ENCODE assay signal across 20 mouse cellular contexts in the genomic region with DNA sequence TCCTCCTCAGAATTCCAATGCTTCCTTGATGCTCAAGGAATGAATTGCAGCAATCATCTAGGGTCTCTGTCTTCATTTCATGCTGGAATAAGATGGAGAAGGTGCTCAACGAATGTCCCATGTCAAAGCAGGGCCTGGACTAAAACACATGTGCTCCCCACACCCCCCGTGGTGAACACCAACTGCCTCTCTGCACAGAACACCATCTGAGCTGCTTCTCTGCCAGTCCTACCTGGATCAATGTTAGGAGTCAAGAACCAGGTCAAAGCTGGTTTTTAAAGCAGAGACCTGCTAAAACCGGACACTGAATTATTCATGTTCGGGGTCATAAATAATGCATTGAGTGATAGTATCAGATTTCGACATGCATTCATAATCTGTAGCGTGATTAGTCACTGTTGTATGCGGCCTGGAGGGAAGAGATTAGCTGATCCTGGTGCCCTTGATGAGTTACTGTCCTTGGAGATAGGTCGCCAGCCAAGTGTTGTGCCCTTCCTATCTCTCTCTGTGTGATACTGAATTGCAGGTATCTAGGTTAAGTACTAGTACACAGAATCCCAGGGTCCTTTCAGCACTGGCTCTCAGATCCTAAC.
DNase-seq lines count a peak whose midpoint lies in the region; ATAC-seq and TF ChIP-seq lines count a peak whose summit lies in the region.
"Had no signal": no experiment of that assay in that cellular context is flagged by ENCODE, and none has a peak within 500 bp of the region (broad histone marks: within the 10 kb centered on the region; RNA-seq: fewer than 3 reads in every experiment).

No protein-coding gene starts in this region.

- 61% methylated on average over 8 of the region's 8 CpGs for WGBS in hindbrain, embryonic 12.5 days
- WGBS in hindbrain, embryonic 10.5 days = 67% methylated on average over 8 of the region's 8 CpGs
- 37% methylated on average over 8 of the region's 8 CpGs for WGBS in midbrain, embryonic 14.5 days
- 70% methylated on average over 8 of the region's 8 CpGs for WGBS in midbrain, embryonic 10.5 days
- 87% methylated on average over 8 of the region's 8 CpGs for WGBS in limb, embryonic 10.5 days

- H3K4me1 ChIP-seq in hindbrain, embryonic 12.5 days = peaks cover 15% of the 10 kb centered on the region
- peaks cover 26% of the 10 kb centered on the region for H3K4me1 ChIP-seq in hindbrain, embryonic 10.5 days (replicated peaks)
- H3K4me1 ChIP-seq in midbrain, embryonic 14.5 days (ENCODE audit: control insufficient read depth, insufficient read depth, low read length) = peaks cover 5% of the 10 kb centered on the region; the same call in 1 of the 2 replicates
- H3K4me1 ChIP-seq in midbrain, embryonic 10.5 days = peaks cover 33% of the 10 kb centered on the region
- peaks cover 32% of the 10 kb centered on the region for H3K4me1 ChIP-seq in limb, embryonic 10.5 days
- H3K4me1 ChIP-seq: lung, embryonic 15.5 days had no signal

- DNase-seq in hindbrain, embryonic 10.5 days (ENCODE audit: low spot score) = no peak
- DNase-seq in midbrain, embryonic 14.5 days = peak; percentile 57
- DNase-seq in midbrain, embryonic 10.5 days (ENCODE audit: low spot score) = no peak
- DNase-seq in brain, embryonic 14.5 days (ENCODE audit: low read depth) = peak; percentile 35
- DNase-seq in cerebellum, postnatal 25 days = peak; percentile 47 to 60
- no peak for DNase-seq in limb, embryonic 10.5 days (ENCODE audit: low spot score)
- DNase-seq in left cerebral cortex, postnatal 14 days (ENCODE audit: low spot score in 2 of 2) = no peak
- DNase-seq: gastrocnemius, postnatal 10 days; heart, adult 11 months; heart, postnatal 36 days; lung, postnatal 4 days; right cerebral cortex, postnatal 4 days; thymus, adult 2 months had no signal

- H3K4me2 ChIP-seq in hindbrain, embryonic 12.5 days (replicated peaks) = no peak overlapping the region
- H3K4me2 ChIP-seq in midbrain, embryonic 14.5 days (ENCODE audit: low read length) = no peak overlapping the region
- H3K4me2 ChIP-seq: forebrain, embryonic 12.5 days; heart, embryonic 12.5 days; limb, embryonic 13.5 days; lung, embryonic 15.5 days had no signal

- no peak overlapping the region for H3K27ac ChIP-seq in hindbrain, embryonic 12.5 days
- H3K27ac ChIP-seq in hindbrain, embryonic 10.5 days = no peak overlapping the region
- no peak overlapping the region for H3K27ac ChIP-seq in midbrain, embryonic 14.5 days (replicated peaks; ENCODE audit: low read depth, low read length)
- H3K27ac ChIP-seq in midbrain, embryonic 10.5 days (replicated peaks) = no peak overlapping the region
- H3K27ac ChIP-seq in limb, embryonic 10.5 days = no peak overlapping the region
- H3K27ac ChIP-seq: forebrain, embryonic 12.5 days; limb, embryonic 13.5 days; liver, embryonic 14.5 days; lung, embryonic 15.5 days had no signal

- H3K9ac ChIP-seq in hindbrain, embryonic 12.5 days = no peak overlapping the region
- H3K9ac ChIP-seq in midbrain, embryonic 14.5 days (replicated peaks; ENCODE audit: low read length) = no peak overlapping the region
- H3K9ac ChIP-seq: forebrain, embryonic 12.5 days; heart, embryonic 12.5 days; limb, embryonic 13.5 days; liver, embryonic 14.5 days; lung, embryonic 15.5 days had no signal

- ATAC-seq in hindbrain, embryonic 12.5 days (ENCODE audit: low FRiP score) = peak; percentile 68; the same call in 1 of the 2 replicates
- ATAC-seq in midbrain, embryonic 14.5 days (ENCODE audit: low FRiP score, low TSS enrichment) = peak; percentile 46; the same call in 1 of the 2 replicates
- ATAC-seq: activated CD4-positive, CD25-positive, alpha-beta regulatory T cell, adult 4 months had no signal

- no peaks in the 10 kb centered on the region for H3K36me3 ChIP-seq in hindbrain, embryonic 12.5 days
- H3K36me3 ChIP-seq in hindbrain, embryonic 10.5 days = no peaks in the 10 kb centered on the region
- no peaks in the 10 kb centered on the region for H3K36me3 ChIP-seq in midbrain, embryonic 14.5 days (ENCODE audit: control insufficient read depth, insufficient read depth, low read length)
- no peaks in the 10 kb centered on the region for H3K36me3 ChIP-seq in midbrain, embryonic 10.5 days
- H3K36me3 ChIP-seq in limb, embryonic 10.5 days = no peaks in the 10 kb centered on the region
- H3K36me3 ChIP-seq: forebrain, embryonic 12.5 days; heart, embryonic 12.5 days; limb, embryonic 13.5 days; lung, embryonic 15.5 days had no signal

- no peaks in the 10 kb centered on the region for H3K9me3 ChIP-seq in hindbrain, embryonic 12.5 days (replicated peaks)
- H3K9me3 ChIP-seq in hindbrain, embryonic 10.5 days = no peaks in the 10 kb centered on the region
- H3K9me3 ChIP-seq in midbrain, embryonic 14.5 days (ENCODE audit: control insufficient read depth, low read length) = no peaks in the 10 kb centered on the region
- H3K9me3 ChIP-seq in midbrain, embryonic 10.5 days (replicated peaks) = no peaks in the 10 kb centered on the region
- no peaks in the 10 kb centered on the region for H3K9me3 ChIP-seq in limb, embryonic 10.5 days (replicated peaks)
- H3K9me3 ChIP-seq: forebrain, embryonic 12.5 days; heart, embryonic 12.5 days; limb, embryonic 13.5 days; lung, embryonic 15.5 days had no signal

- no peak for TF ChIP-seq POLR2A in brain, embryonic 14.5 days (IDR thresholded peaks at IDR 0.05; ENCODE audit: borderline replicate concordance, extremely low read depth, insufficient read depth, insufficient read length, poor library complexity, severe bottlenecking)

- no peak for TF ChIP-seq CTCF in brain, embryonic 14.5 days (IDR thresholded peaks at IDR 0.05; ENCODE audit: borderline replicate concordance, extremely low read depth, insufficient read depth, insufficient read length)

- intact Hi-C loops in left cerebral cortex, postnatal 14 days (cut with DNase I) = no loop called here

- no peaks in the 10 kb centered on the region for H3K27me3 ChIP-seq in hindbrain, embryonic 12.5 days
- H3K27me3 ChIP-seq in hindbrain, embryonic 10.5 days (ENCODE audit: insufficient read depth, poor library complexity, severe bottlenecking) = no peaks in the 10 kb centered on the region
- no peaks in the 10 kb centered on the region for H3K27me3 ChIP-seq in midbrain, embryonic 14.5 days (ENCODE audit: control insufficient read depth, insufficient read depth, low read length)
- no peaks in the 10 kb centered on the region for H3K27me3 ChIP-seq in midbrain, embryonic 10.5 days (ENCODE audit: low read depth, poor library complexity, severe bottlenecking)
- no peaks in the 10 kb centered on the region for H3K27me3 ChIP-seq in limb, embryonic 10.5 days (ENCODE audit: low read depth, poor library complexity, severe bottlenecking)
- H3K27me3 ChIP-seq: forebrain, embryonic 12.5 days; lung, embryonic 15.5 days had no signal

- no peak overlapping the region for H3K4me3 ChIP-seq in hindbrain, embryonic 12.5 days
- no peak overlapping the region for H3K4me3 ChIP-seq in hindbrain, embryonic 10.5 days
- no peak overlapping the region for H3K4me3 ChIP-seq in midbrain, embryonic 14.5 days (replicated peaks; ENCODE audit: low read depth, low read length)
- H3K4me3 ChIP-seq in midbrain, embryonic 10.5 days = no peak overlapping the region
- no peak overlapping the region for H3K4me3 ChIP-seq in limb, embryonic 10.5 days
- H3K4me3 ChIP-seq: forebrain, embryonic 12.5 days; heart, embryonic 12.5 days; limb, embryonic 13.5 days; lung, embryonic 15.5 days had no signal

Comparison
In these comparisons a context has a peak if more than half of its experiments do, and no peak if none do; other contexts are left out.
1. DNase-seq: peak in midbrain, embryonic 14.5 days (single experiment), brain, embryonic 14.5 days (single experiment) and cerebellum, postnatal 25 days (2 of 2); none in hindbrain, embryonic 10.5 days (single experiment), midbrain, embryonic 10.5 days (single experiment), limb, embryonic 10.5 days (single experiment) and left cerebral cortex, postnatal 14 days (0 of 2).